Mouse (Mus musculus): ENCODE results near the gene Rhof. TPM values are rescaled to one million over a fixed set of nuclear protein-coding genes. Genes with fewer than 3 reads are reported as not detected.

Gene Rhof
- polyA plus RNA-seq, 1 experiment = 1.6 TPM

DNA sequence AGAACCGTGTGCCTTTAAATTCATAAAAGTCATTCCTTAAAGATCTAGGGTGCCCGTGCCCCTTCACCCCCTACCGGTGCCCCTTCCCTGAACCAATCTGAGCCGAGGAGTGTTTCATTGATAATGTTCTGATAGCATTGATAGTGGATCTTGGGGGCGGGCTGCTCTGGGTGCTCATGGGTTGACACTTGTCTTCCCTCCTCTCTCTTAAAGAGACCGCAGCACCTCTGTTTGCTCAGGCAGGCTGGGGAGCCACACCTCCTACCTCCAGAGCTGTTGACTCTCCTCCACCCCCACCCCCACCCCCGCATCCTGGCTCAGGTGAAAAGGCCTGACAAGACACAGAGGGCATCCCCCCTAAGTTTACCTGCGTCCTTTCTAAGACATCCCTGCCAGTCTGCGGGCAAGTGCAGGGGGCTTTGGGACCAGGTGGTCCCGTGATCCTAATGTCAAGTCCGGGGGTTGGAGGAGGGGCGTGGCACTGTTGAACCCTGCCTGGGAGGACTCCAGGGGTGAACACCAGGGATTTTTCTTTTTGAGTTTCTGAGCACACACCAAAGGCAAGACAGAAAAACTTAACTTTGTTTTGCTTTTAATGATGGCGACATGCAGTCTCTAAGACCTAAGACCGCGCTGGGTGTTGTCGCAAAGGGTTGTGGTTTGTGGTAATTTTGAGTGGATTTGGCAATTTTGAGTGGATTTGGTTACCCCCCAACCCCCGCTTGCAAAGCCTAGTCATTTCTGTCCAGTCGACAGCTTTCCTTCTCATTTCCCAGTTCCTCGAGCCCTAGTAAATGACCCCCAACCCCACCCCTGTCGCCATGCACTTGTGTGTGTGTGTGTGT is 12.5 kb upstream of the Rhof start:
- H3K27me3 ChIP-seq (ENCODE audit: control insufficient read depth, insufficient read depth, insufficient read length) = no peaks in the 10 kb centered on the region
- TF ChIP-seq TCF12 (IDR thresholded peaks at IDR 0.05; ENCODE audit: insufficient read depth, poor library complexity, severe bottlenecking) = no peak
- no peak for TF ChIP-seq SRF (IDR thresholded peaks at IDR 0.05; ENCODE audit: control insufficient read depth, insufficient read length, low read depth)
- no peak for TF ChIP-seq USF1 (IDR thresholded peaks at IDR 0.05; ENCODE audit: low read depth)
- no peak for TF ChIP-seq E2F4 (IDR thresholded peaks at IDR 0.05; ENCODE audit: insufficient read depth)
- no peak for TF ChIP-seq MAX (IDR thresholded peaks at IDR 0.05; ENCODE audit: low read depth)
- TF ChIP-seq MYOG (IDR thresholded peaks at IDR 0.05; ENCODE audit: control insufficient read depth in 1 of 3, insufficient read depth in 1 of 3, insufficient read length in 2 of 3, low read depth in 2 of 3) = no peak
- no peak for TF ChIP-seq MYOD1 (IDR thresholded peaks at IDR 0.05; ENCODE audit: control insufficient read depth in 1 of 3, insufficient read length in 2 of 3, low read depth in 2 of 3)
- no peak for TF ChIP-seq CEBPB (IDR thresholded peaks at IDR 0.05; ENCODE audit: insufficient read depth, poor library complexity, severe bottlenecking)
- TF ChIP-seq REST (IDR thresholded peaks at IDR 0.05; ENCODE audit: insufficient read depth, insufficient read length) = no peak
- no peak for TF ChIP-seq TCF3 (IDR thresholded peaks at IDR 0.05; ENCODE audit: insufficient read length, low read depth)
- TF ChIP-seq POLR2A (IDR thresholded peaks at IDR 0.05; ENCODE audit: insufficient read length, low read depth) = no peak
- no peak for TF ChIP-seq POLR2AphosphoS2 (IDR thresholded peaks at IDR 0.05; ENCODE audit: insufficient read length, low read depth)
- peaks cover 34% of the 10 kb centered on the region for H3K79me2 ChIP-seq (ENCODE audit: control insufficient read depth, insufficient read depth)
- H3K4me2 ChIP-seq (ENCODE audit: low read depth) = peak overlapping the region; percentile 95
- H3ac ChIP-seq (ENCODE audit: control insufficient read depth, insufficient read length) = no peak overlapping the region
- H3K4me3 ChIP-seq = peak overlapping the region; percentile 75
- H3K36me3 ChIP-seq (ENCODE audit: control insufficient read depth, insufficient read depth) = peaks cover 3% of the 10 kb centered on the region

DNA sequence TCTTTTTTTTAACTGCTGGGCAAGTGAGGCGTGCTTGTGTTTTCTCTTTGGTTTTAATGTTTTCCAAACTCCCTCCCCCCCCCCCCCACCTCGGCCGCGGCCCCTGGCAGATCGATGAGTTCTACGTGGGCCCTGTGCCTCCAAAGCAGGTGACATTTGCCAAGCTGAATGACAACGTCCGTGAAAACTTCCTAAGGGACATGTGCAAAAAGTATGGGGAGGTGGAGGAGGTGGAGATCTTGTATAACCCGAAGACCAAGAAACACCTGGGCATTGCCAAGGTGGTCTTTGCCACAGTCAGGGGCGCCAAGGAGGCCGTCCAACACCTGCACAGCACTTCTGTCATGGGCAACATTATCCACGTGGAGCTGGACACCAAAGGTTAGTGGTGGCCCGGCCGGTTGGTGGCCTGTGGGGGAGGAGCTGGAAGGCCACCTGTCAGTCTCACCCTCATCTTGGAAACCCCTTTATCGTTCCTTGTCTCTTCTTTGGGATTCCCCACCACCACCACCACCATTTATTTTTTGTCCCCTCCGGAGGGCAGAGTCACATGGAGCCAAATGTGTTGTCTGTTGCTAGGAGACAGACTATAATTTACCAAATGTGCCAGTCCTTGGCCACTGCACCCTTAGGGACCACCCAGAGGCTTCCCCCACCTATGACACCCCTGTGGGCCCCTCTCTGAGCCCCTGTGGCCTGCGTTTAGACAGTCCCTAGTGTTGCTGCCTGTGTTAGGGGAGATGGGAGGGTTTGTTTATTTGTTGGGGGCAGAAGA is 11.7 kb upstream of the Rhof start:
- Histone ChIP-seq H3K36me3 (ENCODE audit: control insufficient read depth, insufficient read depth) (peaks cover 3% of the 10 kb centered on the region), H3ac (ENCODE audit: control insufficient read depth, insufficient read length) (peak overlapping the region; percentile 98), H3K27me3 (ENCODE audit: control insufficient read depth, insufficient read depth, insufficient read length) (no peaks in the 10 kb centered on the region), H3K4me3 (peak overlapping the region; percentile 75), H3K4me2 (ENCODE audit: low read depth) (peak overlapping the region; percentile 95), H3K79me2 (ENCODE audit: control insufficient read depth, insufficient read depth) (peaks cover 35% of the 10 kb centered on the region)
- no peak for TF ChIP-seq E2F4 (IDR thresholded peaks at IDR 0.05; ENCODE audit: insufficient read depth)
- no peak for TF ChIP-seq MYOD1 (IDR thresholded peaks at IDR 0.05; ENCODE audit: control insufficient read depth in 1 of 3, insufficient read length in 2 of 3, low read depth in 2 of 3)
- TF ChIP-seq USF1 (IDR thresholded peaks at IDR 0.05; ENCODE audit: low read depth) = peak; percentile 38
- no peak for TF ChIP-seq POLR2A (IDR thresholded peaks at IDR 0.05; ENCODE audit: insufficient read length, low read depth)
- no peak for TF ChIP-seq POLR2AphosphoS2 (IDR thresholded peaks at IDR 0.05; ENCODE audit: insufficient read length, low read depth)
- TF ChIP-seq SRF (IDR thresholded peaks at IDR 0.05; ENCODE audit: control insufficient read depth, insufficient read length, low read depth) = no peak
- no peak for TF ChIP-seq CEBPB (IDR thresholded peaks at IDR 0.05; ENCODE audit: insufficient read depth, poor library complexity, severe bottlenecking)
- TF ChIP-seq MYOG (IDR thresholded peaks at IDR 0.05; ENCODE audit: control insufficient read depth in 1 of 3, insufficient read depth in 1 of 3, insufficient read length in 2 of 3, low read depth in 2 of 3) = no peak

DNA sequence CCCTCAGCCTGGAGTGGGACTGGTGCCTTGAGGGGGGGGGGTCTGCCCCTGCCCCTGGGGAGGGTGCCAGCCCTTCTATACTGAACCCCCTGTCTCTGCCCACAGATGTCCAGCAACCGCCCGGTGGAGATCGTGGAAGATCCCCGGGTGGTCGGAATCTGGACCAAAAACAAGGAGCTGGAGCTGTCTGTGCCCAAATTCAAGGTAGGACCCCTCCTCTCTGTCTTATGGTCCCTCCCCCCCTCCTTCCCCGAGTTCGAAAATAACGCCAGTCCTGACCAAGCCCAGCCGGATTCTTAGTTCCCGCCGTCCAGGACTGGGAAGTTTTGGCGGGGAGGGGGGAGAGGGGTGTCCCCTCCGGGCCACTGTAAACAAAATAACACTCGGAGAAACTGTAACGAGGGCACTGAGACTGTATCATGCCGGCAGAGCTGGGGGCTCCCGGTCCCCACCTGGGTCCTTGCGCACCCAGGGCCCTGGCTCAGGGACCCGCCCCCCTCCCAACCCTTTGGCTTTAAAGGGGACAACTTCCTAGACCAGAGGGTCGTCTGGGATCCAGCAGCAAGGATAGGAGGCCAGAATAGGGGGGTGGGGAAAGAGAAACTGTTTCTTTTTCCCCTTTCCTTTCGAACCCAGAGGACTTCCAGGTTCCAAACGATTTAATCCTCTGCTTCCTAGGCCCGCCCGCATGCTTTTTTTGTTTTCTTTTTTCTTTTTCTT is 10.9 kb upstream of the Rhof start:
- Histone ChIP-seq H3K27me3 (ENCODE audit: control insufficient read depth, insufficient read depth, insufficient read length) (no peaks in the 10 kb centered on the region), H3K4me2 (ENCODE audit: low read depth) (peak overlapping the region; percentile 95), H3K36me3 (ENCODE audit: control insufficient read depth, insufficient read depth) (peaks cover 3% of the 10 kb centered on the region), H3ac (ENCODE audit: control insufficient read depth, insufficient read length) (peak overlapping the region; percentile 98), H3K4me3 (peak overlapping the region; percentile 75), H3K79me2 (ENCODE audit: control insufficient read depth, insufficient read depth) (peaks cover 35% of the 10 kb centered on the region)
- no peak for TF ChIP-seq POLR2AphosphoS2 (IDR thresholded peaks at IDR 0.05; ENCODE audit: insufficient read length, low read depth)
- no peak for TF ChIP-seq USF1 (IDR thresholded peaks at IDR 0.05; ENCODE audit: low read depth)
- TF ChIP-seq REST (IDR thresholded peaks at IDR 0.05; ENCODE audit: insufficient read depth, insufficient read length) = no peak
- no peak for TF ChIP-seq MYOD1 (IDR thresholded peaks at IDR 0.05; ENCODE audit: control insufficient read depth in 1 of 3, insufficient read length in 2 of 3, low read depth in 2 of 3)
- TF ChIP-seq CEBPB (IDR thresholded peaks at IDR 0.05; ENCODE audit: insufficient read depth, poor library complexity, severe bottlenecking) = no peak
- no peak for TF ChIP-seq MYOG (IDR thresholded peaks at IDR 0.05; ENCODE audit: control insufficient read depth in 1 of 3, insufficient read depth in 1 of 3, insufficient read length in 2 of 3, low read depth in 2 of 3)
- TF ChIP-seq TCF12 (IDR thresholded peaks at IDR 0.05; ENCODE audit: insufficient read depth, poor library complexity, severe bottlenecking) = no peak
- TF ChIP-seq E2F4 (IDR thresholded peaks at IDR 0.05; ENCODE audit: insufficient read depth) = no peak
- TF ChIP-seq TCF3 (IDR thresholded peaks at IDR 0.05; ENCODE audit: insufficient read length, low read depth) = no peak
- no peak for TF ChIP-seq POLR2A (IDR thresholded peaks at IDR 0.05; ENCODE audit: insufficient read length, low read depth)
- TF ChIP-seq MAX (IDR thresholded peaks at IDR 0.05; ENCODE audit: low read depth) = no peak
- TF ChIP-seq SRF (IDR thresholded peaks at IDR 0.05; ENCODE audit: control insufficient read depth, insufficient read length, low read depth) = no peak

All from myocyte (in vitro differentiated cells).